Mouse (Mus musculus) midbrain, postnatal 0 days (tissue): ENCODE results near the gene Cmc2. TPM values are rescaled to one million over a fixed set of nuclear protein-coding genes. Genes with fewer than 3 reads are reported as not detected.

Source experiments
- ATAC-seq: fragments of 200-750 bp; cut with Nextera tagmentation; 2 replicates; pipeline ENCODE4 v1.8.0; 2017; ENCODE audit warnings: moderate number of reproducible peaks, mild to moderate bottlenecking, moderate TSS enrichment, moderate library complexity; ENCODE audit not compliant: low FRiP score
- DNase-seq: peaks from one replicate; pipeline ENCODE4 v3.0.0-alpha.2; 2015; ENCODE audit warnings: low spot score
- H3K27ac ChIP-seq: fragments of 300-500 bp; sonication (generic); 2 replicates; pipeline ENCODE4 v1.5.1; 2014; ENCODE audit warnings: low read depth, mild to moderate bottlenecking, low read length, mixed read lengths
- H3K27me3 ChIP-seq: fragments of 300-500 bp; sonication (generic); 2 replicates; pipeline ENCODE4 v1.6.1; 2014; ENCODE audit warnings: low read length, control low read depth, mixed read lengths; ENCODE audit not compliant: insufficient read depth
- H3K36me3 ChIP-seq: fragments of 300-500 bp; sonication (generic); 2 replicates; pipeline ENCODE4 v1.6.1; 2014; ENCODE audit warnings: low read length, control low read depth, mixed read lengths; ENCODE audit not compliant: insufficient read depth
- H3K4me1 ChIP-seq: fragments of 300-500 bp; sonication (generic); 2 replicates; pipeline ENCODE4 v1.6.1; 2014; ENCODE audit warnings: mild to moderate bottlenecking, control low read depth, antibody characterized with exemption, low read length, mixed read lengths; ENCODE audit not compliant: insufficient read depth
- H3K4me2 ChIP-seq: fragments of 300-500 bp; sonication (generic); 2 replicates; pipeline ENCODE4 v1.6.1; 2014; ENCODE audit warnings: low read depth, mild to moderate bottlenecking, low read length, mixed read lengths; ENCODE audit not compliant: poor library complexity, severe bottlenecking
- H3K4me3 ChIP-seq: fragments of 300-500 bp; sonication (generic); 2 replicates; pipeline ENCODE4 v1.5.1; 2014; ENCODE audit warnings: low read depth, mild to moderate bottlenecking, low read length, moderate library complexity
- H3K9ac ChIP-seq: fragments of 300-500 bp; sonication (generic); replicated peaks from 2 replicates; pipeline ENCODE4 v1.6.1; 2014; ENCODE audit warnings: mild to moderate bottlenecking, low read length, moderate library complexity, mixed read lengths; ENCODE audit not compliant: poor library complexity, severe bottlenecking
- H3K9me3 ChIP-seq: fragments of 300-500 bp; sonication (generic); 2 replicates; pipeline ENCODE4 v1.6.1; 2016; ENCODE audit warnings: low read length, control low read depth
- CTCF ChIP-seq: IDR thresholded peaks from 2 replicates; pipeline ENCODE4 v1.5.1; 2016; ENCODE audit warnings: antibody characterized with exemption, mild to moderate bottlenecking
- WGBS: fragments of 180-500 bp; shearing (Covaris S2); extraction: QIAGEN DNeasy Blood & Tissue Kit; methylation state at CpG from one replicate; pipeline ENCODE4 v1.1.7; 2014; 5-methylcytosine and 5-hydroxymethylcytosine counted together
- polyA plus RNA-seq: library from polyadenylated mRNA; unstranded; fragments of >200 nt; fragmentation: Nextera tagmentation; extraction: Ambion mirVana; gene quantifications from 2 replicates; pipeline ENCODE4 v1.2.1, GENCODE M21; 2015
- total RNA-seq: library from RNA; depleted of rRNA; stranded (reverse); fragments of >200 nt; gene quantifications from 2 replicates; pipeline ENCODE4 v1.2.3, GENCODE M21; 2014

The Cmc2 gene
- total and polyA plus RNA-seq, 2 experiments from 2014 or later = 8.8 to 24.9 TPM

- Histone ChIP-seq H3K4me3 (no peak overlapping the region), H3K9me3 (no peaks in the 10 kb centered on the region), H3K4me1 (no peaks in the 10 kb centered on the region), H3K36me3 (no peaks in the 10 kb centered on the region), H3K27me3 (no peaks in the 10 kb centered on the region), H3K27ac (no peak overlapping the region), H3K4me2 (no peak overlapping the region), H3K9ac (no peak overlapping the region)
- DNase-seq (no peak), ATAC-seq (no peak)
- WGBS = 87% methylated on average over 9 of the region's 9 CpGs
- peak; percentile 53 for TF ChIP-seq CTCF
These were observed 6.6 kb upstream of the Cmc2 start for GRCm38 (mm10) chr8:116927880-116928279.

- Histone ChIP-seq H3K4me1 (peaks cover 6% of the 10 kb centered on the region; the same call in 1 of the 2 replicates), H3K27ac (no peak overlapping the region), H3K9me3 (no peaks in the 10 kb centered on the region), H3K36me3 (no peaks in the 10 kb centered on the region), H3K4me3 (no peak overlapping the region), H3K9ac (no peak overlapping the region), H3K4me2 (no peak overlapping the region), H3K27me3 (no peaks in the 10 kb centered on the region)
- no peak for TF ChIP-seq CTCF
- 93% methylated on average over 8 of the region's 8 CpGs for WGBS
- DNase-seq = no peak
- no peak for ATAC-seq
These were observed 2.3 kb upstream of the Cmc2 start for GRCm38 (mm10) chr8:116923526-116923925.

- WGBS = 32% methylated on average over 17 of the region's 17 CpGs
- peak overlapping the region; percentile 50 for H3K4me3 ChIP-seq
- H3K4me1 ChIP-seq = peaks cover 6% of the 10 kb centered on the region; the same call in 1 of the 2 replicates
- H3K27ac ChIP-seq = no peak overlapping the region
- peak overlapping the region; percentile 55 for H3K9ac ChIP-seq
- ATAC-seq (no peak), DNase-seq (no peak)
- peak overlapping the region; percentile 62 for H3K4me2 ChIP-seq
- no peak for TF ChIP-seq CTCF
- no peaks in the 10 kb centered on the region for H3K9me3 ChIP-seq
- no peaks in the 10 kb centered on the region for H3K27me3 ChIP-seq
- no peaks in the 10 kb centered on the region for H3K36me3 ChIP-seq
These were observed 954 bp upstream of the Cmc2 start for GRCm38 (mm10) chr8:116922060-116922757.

GRCm38 (mm10) chr8:116921005-116921336, 284 bp downstream of the Cmc2 start:
- no peak for DNase-seq
- WGBS = under 1% methylated on average over 22 of the region's 22 CpGs
- no peaks in the 10 kb centered on the region for H3K9me3 ChIP-seq
- peak; percentile 45 for ATAC-seq
- peak overlapping the region; percentile 55 for H3K9ac ChIP-seq
- TF ChIP-seq CTCF = no peak
- no peaks in the 10 kb centered on the region for H3K36me3 ChIP-seq
- H3K27me3 ChIP-seq = no peaks in the 10 kb centered on the region
- H3K27ac ChIP-seq = peak overlapping the region; percentile 72; the same call in 1 of the 2 replicates
- peak overlapping the region; percentile 50 for H3K4me3 ChIP-seq
- H3K4me2 ChIP-seq = peak overlapping the region; percentile 62
- H3K4me1 ChIP-seq = peaks cover 6% of the 10 kb centered on the region; the same call in 1 of the 2 replicates

- TF ChIP-seq CTCF = no peak
- Histone ChIP-seq H3K4me1 (no peaks in the 10 kb centered on the region), H3K4me2 (no peak overlapping the region), H3K36me3 (peaks cover 5% of the 10 kb centered on the region; the same call in 1 of the 2 replicates), H3K27ac (no peak overlapping the region), H3K4me3 (no peak overlapping the region), H3K9me3 (0 out of 2 replicates have a peak, but pooled peaks cover 2% of the 10 kb centered on the region), H3K9ac (no peak overlapping the region), H3K27me3 (no peaks in the 10 kb centered on the region)
- DNase-seq (no peak), ATAC-seq (no peak)
- WGBS = 92% methylated on average over 4 of the region's 4 CpGs
These were observed 15.4 kb downstream of the Cmc2 start for GRCm38 (mm10) chr8:116905836-116906235.

- H3K36me3 ChIP-seq = 0 out of 2 replicates have a peak, but pooled peaks cover 3% of the 10 kb centered on the region
- H3K9ac ChIP-seq = no peak overlapping the region
- H3K4me3 ChIP-seq = no peak overlapping the region
- H3K27me3 ChIP-seq = no peaks in the 10 kb centered on the region
- no peak overlapping the region for H3K4me2 ChIP-seq
- DNase-seq (no peak), ATAC-seq (no peak)
- H3K4me1 ChIP-seq = no peaks in the 10 kb centered on the region
- H3K27ac ChIP-seq = no peak overlapping the region
- 91% methylated on average over 4 of the region's 4 CpGs for WGBS
- 0 out of 2 replicates have a peak, but pooled peaks cover 2% of the 10 kb centered on the region for H3K9me3 ChIP-seq
- TF ChIP-seq CTCF = no peak
These were observed 16.0 kb downstream of the Cmc2 start for GRCm38 (mm10) chr8:116905252-116905651.
